In genomic region chr7:81182492-81183175, GRCm38 (mm10) we compare ENCODE assay signal across 18 mouse cellular contexts. TPM values are rescaled to one million over a fixed set of nuclear protein-coding genes. Genes with fewer than 3 reads are reported as not detected.
DNase-seq lines count a peak whose midpoint lies in the region; TF ChIP-seq lines count a peak whose summit lies in the region.
"Had no signal": no experiment of that assay in that cellular context is flagged by ENCODE, and none has a peak within 500 bp of the region (broad histone marks: within the 10 kb centered on the region; RNA-seq: fewer than 3 reads in every experiment).

No protein-coding gene starts in this region.

- H3K36me3 ChIP-seq in ES-Bruce4 (ENCODE audit: control insufficient read depth, insufficient read depth, low read length, poor library complexity, severe bottlenecking) = no peaks in the 10 kb centered on the region
- no peaks in the 10 kb centered on the region for H3K36me3 ChIP-seq in hindbrain, embryonic 10.5 days
- H3K36me3 ChIP-seq: G1E; hindbrain, embryonic 15.5 days; midbrain, embryonic 12.5 days had no signal

- no peak overlapping the region for H3K4me3 ChIP-seq in ES-Bruce4 (ENCODE audit: low read depth, low read length)
- H3K4me3 ChIP-seq in hindbrain, embryonic 10.5 days = no peak overlapping the region
- H3K4me3 ChIP-seq: erythroblast, embryonic 14.5 days; hindbrain, embryonic 15.5 days; midbrain, embryonic 12.5 days had no signal

- no peaks in the 10 kb centered on the region for H3K27me3 ChIP-seq in ES-Bruce4 (ENCODE audit: control insufficient read depth, insufficient read depth, low read length, poor library complexity, severe bottlenecking)
- no peaks in the 10 kb centered on the region for H3K27me3 ChIP-seq in hindbrain, embryonic 10.5 days (ENCODE audit: insufficient read depth, poor library complexity, severe bottlenecking)
- H3K27me3 ChIP-seq: hindbrain, embryonic 15.5 days; midbrain, embryonic 12.5 days had no signal

- peaks cover 3% of the 10 kb centered on the region; the same call in 1 of the 2 replicates for H3K9me3 ChIP-seq in ES-Bruce4 (replicated peaks; ENCODE audit: control insufficient read depth, insufficient read depth, low read length, poor library complexity, severe bottlenecking)
- H3K9me3 ChIP-seq in hindbrain, embryonic 10.5 days = no peaks in the 10 kb centered on the region
- H3K9me3 ChIP-seq: G1E; hindbrain, embryonic 15.5 days; midbrain, embryonic 12.5 days had no signal

- no peak for TF ChIP-seq POLR2A in ES-Bruce4 (IDR thresholded peaks at IDR 0.05; ENCODE audit: insufficient read depth, low read length)

- no peak for TF ChIP-seq CTCF in ES-Bruce4 (IDR thresholded peaks at IDR 0.05; ENCODE audit: low read depth, low read length)

- peak; percentile 24 for DNase-seq in adrenal gland, postnatal 25 days
- DNase-seq in adrenal gland, adult 18-20 months (ENCODE audit: low spot score in 2 of 2) = no peak
- peak; percentile 31 for DNase-seq in lung, postnatal 25 days (ENCODE audit: low spot score)
- DNase-seq in lung, postnatal 10 days = no peak
- peak; percentile 25 for DNase-seq in gastrocnemius, postnatal 14 days
- no peak for DNase-seq in right cerebral cortex, postnatal 25 days
- no peak for DNase-seq in hindbrain, embryonic 10.5 days (ENCODE audit: low spot score)
- DNase-seq: cerebellum, adult 11 months; cerebellum, postnatal 36 days; forebrain, postnatal 0 days; liver; liver, postnatal 0 days; thymus, postnatal 4 days had no signal

- no peak for TF ChIP-seq EP300 in ES-Bruce4 (IDR thresholded peaks at IDR 0.05; ENCODE audit: insufficient read depth, low read depth, low read length)

- no peak overlapping the region for H3K9ac ChIP-seq in ES-Bruce4 (ENCODE audit: low read depth, poor library complexity, severe bottlenecking)
- H3K9ac ChIP-seq: forebrain, postnatal 0 days; hindbrain, embryonic 15.5 days; liver, postnatal 0 days; midbrain, embryonic 12.5 days had no signal

- intact Hi-C loops in gastrocnemius, postnatal 14 days (cut with DNase I; ENCODE audit: low total_unique reads) = no loop called here

- H3K27ac ChIP-seq in ES-Bruce4 (ENCODE audit: insufficient read depth, low read length) = peak overlapping the region; percentile 55
- no peak overlapping the region for H3K27ac ChIP-seq in hindbrain, embryonic 10.5 days
- H3K27ac ChIP-seq: hindbrain, embryonic 15.5 days; midbrain, embryonic 12.5 days had no signal

- WGBS in hindbrain, embryonic 10.5 days = 85% methylated on average over 10 of the region's 10 CpGs

- no peaks in the 10 kb centered on the region for H3K4me1 ChIP-seq in ES-Bruce4 (ENCODE audit: control insufficient read depth, insufficient read depth, low read length)
- no peaks in the 10 kb centered on the region for H3K4me1 ChIP-seq in hindbrain, embryonic 10.5 days (replicated peaks)
- H3K4me1 ChIP-seq: hindbrain, embryonic 15.5 days; midbrain, embryonic 12.5 days had no signal

RNA-seq across cellular contexts. Expression of gene Pde8a, which starts 30.8 kb away (rescaled TPM):
- 29.9 and 34.0 TPM in 2 replicates for total RNA-seq in adrenal gland, postnatal 25 days (2021)
- total RNA-seq in adrenal gland, adult 18-20 months (2021) = 10 to 100 TPM; 30.2 to 40.6 TPM
- 7.0 and 7.4 TPM in 2 replicates for polyA plus RNA-seq in ES-Bruce4 (2011; ENCODE audit: insufficient read depth, insufficient read length, low read depth, missing spikeins)
- 1 to 10 TPM; 6.7 to 7.0 TPM for total RNA-seq in gastrocnemius, postnatal 14 days (2021)
- 2.4 and 2.5 TPM in 2 replicates for polyA plus RNA-seq in hindbrain, embryonic 10.5 days (2016; fragmentation: Nextera tagmentation; extraction: Ambion mirVana)
- polyA plus RNA-seq: erythroblast, embryonic 14.5 days; G1E had no signal

Comparison
In these comparisons a context has a peak if more than half of its experiments do, and no peak if none do; other contexts are left out.
1. DNase-seq: peak in adrenal gland, postnatal 25 days (single experiment), lung, postnatal 25 days (single experiment) and gastrocnemius, postnatal 14 days (single experiment); none in adrenal gland, adult 18-20 months (0 of 2), lung, postnatal 10 days (single experiment), right cerebral cortex, postnatal 25 days (single experiment) and hindbrain, embryonic 10.5 days (single experiment).